Mouse (Mus musculus) megakaryocyte, adult 5-6 weeks (primary cell): ENCODE data around the gene Mid1. TPM values are rescaled to one million over a fixed set of nuclear protein-coding genes. Genes with fewer than 3 reads are reported as not detected.

Experiments
- ATAC-seq: 2 replicates; pipeline ENCODE4 v1.8.0; 2016; ENCODE audit warnings: mild to moderate bottlenecking, inconsistent platforms; ENCODE audit not compliant: poor library complexity, severe bottlenecking
- total RNA-seq, 2 experiments: library from RNA; stranded (forward) in 1 of 2; stranded (reverse) in 1 of 2; fragments of 153-499, 151-499 nt in 1 of 2; fragments of 221-1000, 200-1000 nt in 1 of 2; gene quantifications; 2 replicates each; pipeline versions ENCODE4 v1.2.3 to v1.2.4; 2015 to 2017

The Mid1 gene
- total RNA-seq, 2 experiments from 2014 or later = 6.3 to 16.8 TPM

- no peak for ATAC-seq
Observed at GRCm38 (mm10) chrX:169811783-169812182, 126.8 kb downstream of the Mid1 start.

GRCm38 (mm10) chrX:169813673-169814072 lies 128.7 kb downstream of the Mid1 start:
- no peak for ATAC-seq

GRCm38 (mm10) chrX:169826947-169827346 lies 141.9 kb downstream of the Mid1 start:
- ATAC-seq = no peak

- no peak for ATAC-seq
Observed at GRCm38 (mm10) chrX:169827720-169828119, 142.7 kb downstream of the Mid1 start.

GRCm38 (mm10) chrX:169828136-169828535 lies 143.1 kb downstream of the Mid1 start:
- ATAC-seq = peak; percentile 88

GRCm38 (mm10) chrX:169830052-169830451 lies 145.1 kb downstream of the Mid1 start:
- no peak for ATAC-seq

- ATAC-seq = no peak
Observed at GRCm38 (mm10) chrX:169837947-169838649, 153.1 kb downstream of the Mid1 start.

- ATAC-seq = no peak
Observed at GRCm38 (mm10) chrX:169838650-169838971, 153.6 kb downstream of the Mid1 start.

GRCm38 (mm10) chrX:169843267-169843666 lies 158.3 kb downstream of the Mid1 start:
- no peak for ATAC-seq

GRCm38 (mm10) chrX:169844150-169844772 lies 159.3 kb downstream of the Mid1 start:
- no peak for ATAC-seq

- ATAC-seq = no peak
Observed at GRCm38 (mm10) chrX:169846187-169846586, 161.2 kb downstream of the Mid1 start.

GRCm38 (mm10) chrX:169861194-169861720 lies 176.3 kb downstream of the Mid1 start:
- ATAC-seq = no peak

GRCm38 (mm10) chrX:169862440-169862839 lies 177.4 kb downstream of the Mid1 start:
- no peak for ATAC-seq

GRCm38 (mm10) chrX:169862848-169863247 lies 177.8 kb downstream of the Mid1 start:
- peak; percentile 72 for ATAC-seq

- no peak for ATAC-seq
Observed at GRCm38 (mm10) chrX:169863841-169864240, 178.8 kb downstream of the Mid1 start.

- no peak for ATAC-seq
Observed at GRCm38 (mm10) chrX:169868223-169868622, 183.2 kb downstream of the Mid1 start.

- peak; percentile 64 for ATAC-seq
Observed at GRCm38 (mm10) chrX:169874475-169874874, 189.5 kb downstream of the Mid1 start.

GRCm38 (mm10) chrX:169879481-169880362 lies 194.7 kb downstream of the Mid1 start:
- ATAC-seq = peak; percentile 58

- peak; percentile 37; the same call in 1 of the 2 replicates for ATAC-seq
Observed at GRCm38 (mm10) chrX:169880363-169880711, 195.3 kb downstream of the Mid1 start.

GRCm38 (mm10) chrX:169880826-169881225 lies 195.8 kb downstream of the Mid1 start:
- peak; percentile 66 for ATAC-seq
